In genomic region chr7:45902481-45903002, GRCm38 (mm10) we compare ENCODE assay signal across 20 mouse cellular contexts. TPM values are rescaled to one million over a fixed set of nuclear protein-coding genes. Genes with fewer than 3 reads are reported as not detected.
A peak's percentile ranks its signal among the peaks of the same experiment; 100 is the strongest.
DNase-seq lines count a peak whose midpoint lies in the region; ATAC-seq and TF ChIP-seq lines count a peak whose summit lies in the region.
"Had no signal": no experiment of that assay in that cellular context is flagged by ENCODE, and none has a peak within 500 bp of the region (broad histone marks: within the 10 kb centered on the region; RNA-seq: fewer than 3 reads in every experiment).

No protein-coding gene starts in this region.

- no peaks in the 10 kb centered on the region for H3K36me3 ChIP-seq in forebrain, embryonic 11.5 days (ENCODE audit: control insufficient read depth, insufficient read depth, low read length)
- H3K36me3 ChIP-seq in forebrain, embryonic 14.5 days (ENCODE audit: control insufficient read depth, insufficient read depth, low read length) = no peaks in the 10 kb centered on the region
- no peaks in the 10 kb centered on the region for H3K36me3 ChIP-seq in lung, postnatal 0 days (ENCODE audit: insufficient read depth, low read length)
- H3K36me3 ChIP-seq in limb, embryonic 13.5 days = no peaks in the 10 kb centered on the region; the same call in 1 of the 2 replicates

- no peak overlapping the region for H3K4me3 ChIP-seq in forebrain, embryonic 11.5 days (ENCODE audit: low read depth, low read length)
- H3K4me3 ChIP-seq in forebrain, embryonic 14.5 days (ENCODE audit: low read depth, low read length) = no peak overlapping the region
- H3K4me3 ChIP-seq in lung, postnatal 0 days (ENCODE audit: low read depth, low read length) = no peak overlapping the region
- H3K4me3 ChIP-seq in limb, embryonic 13.5 days = no peak overlapping the region
- H3K4me3 ChIP-seq: embryonic facial prominence, embryonic 12.5 days; heart, embryonic 12.5 days; hindbrain, embryonic 10.5 days had no signal

- no peaks in the 10 kb centered on the region for H3K27me3 ChIP-seq in forebrain, embryonic 11.5 days (ENCODE audit: control insufficient read depth, insufficient read depth, low read length)
- no peaks in the 10 kb centered on the region for H3K27me3 ChIP-seq in forebrain, embryonic 14.5 days (replicated peaks; ENCODE audit: control insufficient read depth, insufficient read depth, low read length)
- no peaks in the 10 kb centered on the region for H3K27me3 ChIP-seq in lung, postnatal 0 days (replicated peaks; ENCODE audit: insufficient read depth, low read length)
- no peaks in the 10 kb centered on the region for H3K27me3 ChIP-seq in limb, embryonic 13.5 days
- H3K27me3 ChIP-seq: embryonic facial prominence, embryonic 12.5 days; heart, embryonic 12.5 days had no signal

- DNase-seq in forebrain, embryonic 11.5 days (ENCODE audit: low spot score) = peak; percentile 56
- DNase-seq in forebrain, embryonic 14.5 days (ENCODE audit: low spot score) = no peak
- DNase-seq in lung, postnatal 0 days (ENCODE audit: low spot score) = peak; percentile 28
- DNase-seq in lung, adult 18-20 months = no peak
- DNase-seq in ZHBTc4 (ENCODE audit: low read depth, low spot score) = peak; percentile 21
- DNase-seq in urinary bladder, postnatal 10 days (ENCODE audit: low spot score) = no peak
- DNase-seq in layer of hippocampus, adult 9-10 months (ENCODE audit: low spot score) = no peak
- DNase-seq: adrenal gland, adult 8-10 months; B cell, adult 2 months; cerebellum, adult 9-11 months; gastrocnemius, postnatal 36 days; kidney, adult 2 months; liver; lung, adult 2 months; right cerebral cortex, postnatal 25 days had no signal

- 0 out of 2 replicates have a peak overlapping the region, but pooled peaks have one; percentile 12 for H3K27ac ChIP-seq in forebrain, embryonic 11.5 days (ENCODE audit: low read depth, low read length)
- no peak overlapping the region for H3K27ac ChIP-seq in forebrain, embryonic 14.5 days (ENCODE audit: low read depth, low read length)
- no peak overlapping the region for H3K27ac ChIP-seq in lung, postnatal 0 days (ENCODE audit: low read length)
- 0 out of 2 replicates have a peak overlapping the region, but pooled peaks have one; percentile 39 for H3K27ac ChIP-seq in limb, embryonic 13.5 days
- H3K27ac ChIP-seq: embryonic facial prominence, embryonic 12.5 days; hindbrain, embryonic 10.5 days had no signal

- WGBS in forebrain, embryonic 11.5 days = 79% methylated on average over 12 of the region's 12 CpGs
- 78% methylated on average over 11 of the region's 12 CpGs for WGBS in forebrain, embryonic 14.5 days
- WGBS in lung, postnatal 0 days = 58% methylated on average over 12 of the region's 12 CpGs
- 65% methylated on average over 12 of the region's 12 CpGs for WGBS in limb, embryonic 13.5 days

- no peak overlapping the region for H3K9ac ChIP-seq in forebrain, embryonic 11.5 days (ENCODE audit: low read length)
- H3K9ac ChIP-seq in forebrain, embryonic 14.5 days (ENCODE audit: low read length) = no peak overlapping the region
- H3K9ac ChIP-seq in lung, postnatal 0 days (replicated peaks; ENCODE audit: low read depth) = no peak overlapping the region
- no peak overlapping the region for H3K9ac ChIP-seq in limb, embryonic 13.5 days
- H3K9ac ChIP-seq: embryonic facial prominence, embryonic 12.5 days; heart, embryonic 12.5 days had no signal

- no peak for TF ChIP-seq CTCF in lung, postnatal 0 days (IDR thresholded peaks at IDR 0.05)

- no peak for TF ChIP-seq EP300 in lung, postnatal 0 days (IDR thresholded peaks at IDR 0.05)

- no peak overlapping the region for H3K4me2 ChIP-seq in forebrain, embryonic 11.5 days (ENCODE audit: low read depth, low read length, severe bottlenecking)
- no peak overlapping the region for H3K4me2 ChIP-seq in forebrain, embryonic 14.5 days (ENCODE audit: low read length)
- H3K4me2 ChIP-seq in lung, postnatal 0 days (replicated peaks; ENCODE audit: low read depth, low read length) = no peak overlapping the region
- H3K4me2 ChIP-seq in limb, embryonic 13.5 days (replicated peaks) = no peak overlapping the region
- H3K4me2 ChIP-seq: embryonic facial prominence, embryonic 12.5 days; heart, embryonic 12.5 days had no signal

- no peak for ATAC-seq in forebrain, embryonic 11.5 days (replicated peaks; ENCODE audit: low FRiP score)
- no peak for ATAC-seq in forebrain, embryonic 14.5 days
- peak; percentile 40 for ATAC-seq in lung, postnatal 0 days
- no peak for ATAC-seq in limb, embryonic 13.5 days (ENCODE audit: low FRiP score, low read depth)

- peaks cover under 1% of the 10 kb centered on the region; the same call in 1 of the 2 replicates for H3K4me1 ChIP-seq in forebrain, embryonic 11.5 days (replicated peaks; ENCODE audit: control insufficient read depth, insufficient read depth, low read length)
- peaks cover 6% of the 10 kb centered on the region for H3K4me1 ChIP-seq in forebrain, embryonic 14.5 days (ENCODE audit: control insufficient read depth, insufficient read depth, low read length)
- H3K4me1 ChIP-seq in lung, postnatal 0 days (ENCODE audit: insufficient read depth, low read depth, low read length) = peaks cover 4% of the 10 kb centered on the region; the same call in 1 of the 2 replicates
- peaks cover 6% of the 10 kb centered on the region for H3K4me1 ChIP-seq in limb, embryonic 13.5 days

- H3K9me3 ChIP-seq in forebrain, embryonic 11.5 days (ENCODE audit: control insufficient read depth, low read length) = no peaks in the 10 kb centered on the region; the same call in 1 of the 2 replicates
- H3K9me3 ChIP-seq in forebrain, embryonic 14.5 days (replicated peaks; ENCODE audit: control insufficient read depth, low read length) = no peaks in the 10 kb centered on the region
- H3K9me3 ChIP-seq in lung, postnatal 0 days (ENCODE audit: low read length) = no peaks in the 10 kb centered on the region
- H3K9me3 ChIP-seq in limb, embryonic 13.5 days = no peaks in the 10 kb centered on the region
- H3K9me3 ChIP-seq: heart, embryonic 12.5 days had no signal

RNA-seq across cellular contexts. Expression of gene Tmem143, which starts 5.8 kb away (rescaled TPM):
- 2.6 and 3.2 TPM in 2 replicates for polyA plus RNA-seq in forebrain, embryonic 11.5 days (2014; fragmentation: Nextera tagmentation; extraction: Ambion mirVana)
- 5.1 and 6.2 TPM in 2 replicates for polyA plus RNA-seq in forebrain, embryonic 14.5 days (2014; fragmentation: Nextera tagmentation; extraction: Ambion mirVana)
- polyA plus RNA-seq in lung, postnatal 0 days (2015; fragmentation: Nextera tagmentation; extraction: Ambion mirVana) = 3.9 and 4.1 TPM in 2 replicates
- 4.9 and 5.2 TPM in 2 replicates for polyA plus RNA-seq in limb, embryonic 13.5 days (2015; fragmentation: Nextera tagmentation; extraction: Ambion mirVana)

RNA-seq across cellular contexts. Expression of gene Syngr4, which starts 6.0 kb away (rescaled TPM):
- polyA plus RNA-seq in forebrain, embryonic 11.5 days (2014; fragmentation: Nextera tagmentation; extraction: Ambion mirVana) = 1.1 and 2.1 TPM in 2 replicates
- polyA plus RNA-seq in forebrain, embryonic 14.5 days (2014; fragmentation: Nextera tagmentation; extraction: Ambion mirVana) = 0.51 and 0.55 TPM in 2 replicates
- polyA plus RNA-seq in lung, postnatal 0 days (2015; fragmentation: Nextera tagmentation; extraction: Ambion mirVana) = 0.14 and 0.23 TPM in 2 replicates
- polyA plus RNA-seq in limb, embryonic 13.5 days (2015; fragmentation: Nextera tagmentation; extraction: Ambion mirVana) = 0.43 and 0.46 TPM in 2 replicates
- polyA plus RNA-seq: lung, adult 2 months; urinary bladder, adult 2 months had no signal

RNA-seq across cellular contexts. Expression of gene Emp3, which starts 18.7 kb away (rescaled TPM):
- 15.2 and 20.6 TPM in 2 replicates for polyA plus RNA-seq in forebrain, embryonic 11.5 days (2014; fragmentation: Nextera tagmentation; extraction: Ambion mirVana)
- 27.9 and 32.8 TPM in 2 replicates for polyA plus RNA-seq in forebrain, embryonic 14.5 days (2014; fragmentation: Nextera tagmentation; extraction: Ambion mirVana)
- 233 and 255 TPM in 2 replicates for polyA plus RNA-seq in lung, postnatal 0 days (2015; fragmentation: Nextera tagmentation; extraction: Ambion mirVana)
- polyA plus RNA-seq in limb, embryonic 13.5 days (2015; fragmentation: Nextera tagmentation; extraction: Ambion mirVana) = 181 and 186 TPM in 2 replicates

RNA-seq across cellular contexts. Expression of gene Ccdc114, which starts 21.3 kb away (rescaled TPM):
- 2.4 and 3.1 TPM in 2 replicates for polyA plus RNA-seq in forebrain, embryonic 11.5 days (2014; fragmentation: Nextera tagmentation; extraction: Ambion mirVana)
- 2.6 and 2.7 TPM in 2 replicates for polyA plus RNA-seq in forebrain, embryonic 14.5 days (2014; fragmentation: Nextera tagmentation; extraction: Ambion mirVana)
- 8.9 and 11.2 TPM in 2 replicates for polyA plus RNA-seq in lung, postnatal 0 days (2015; fragmentation: Nextera tagmentation; extraction: Ambion mirVana)
- 4.1 and 4.8 TPM in 2 replicates for polyA plus RNA-seq in limb, embryonic 13.5 days (2015; fragmentation: Nextera tagmentation; extraction: Ambion mirVana)

RNA-seq across cellular contexts. Expression of gene Grin2d, which starts 24.4 kb away (rescaled TPM):
- polyA plus RNA-seq in forebrain, embryonic 11.5 days (2014; fragmentation: Nextera tagmentation; extraction: Ambion mirVana) = 0.16 and 0.31 TPM in 2 replicates
- polyA plus RNA-seq in forebrain, embryonic 14.5 days (2014; fragmentation: Nextera tagmentation; extraction: Ambion mirVana) = 0.52 and 0.77 TPM in 2 replicates
- 0.62 and 0.75 TPM in 2 replicates for polyA plus RNA-seq in lung, postnatal 0 days (2015; fragmentation: Nextera tagmentation; extraction: Ambion mirVana)
- polyA plus RNA-seq in limb, embryonic 13.5 days (2015; fragmentation: Nextera tagmentation; extraction: Ambion mirVana) = 0.43 and 0.59 TPM in 2 replicates

Comparison
In these comparisons a context has a peak if more than half of its experiments do, and no peak if none do; other contexts are left out.
1. DNase-seq: peak in forebrain, embryonic 11.5 days (single experiment), lung, postnatal 0 days (single experiment) and ZHBTc4 (single experiment); none in forebrain, embryonic 14.5 days (single experiment), lung, adult 18-20 months (0 of 2), urinary bladder, postnatal 10 days (single experiment) and layer of hippocampus, adult 9-10 months (single experiment).
2. H3K27ac ChIP-seq: peak in forebrain, embryonic 11.5 days (single experiment) and limb, embryonic 13.5 days (single experiment); none in forebrain, embryonic 14.5 days (single experiment) and lung, postnatal 0 days (single experiment).